Mouse (Mus musculus) kidney, postnatal 25 days (tissue): ENCODE measurements at regions not wholly inside any gene's neighbourhood (a gene's known extent, or its start where the extent isn't known, plus 50 kb on each side); places are given as distances from the start of the nearest gene placed in this dataset.
A peak's percentile ranks its signal among the peaks of the same experiment; 100 is the strongest.

Source experiments
- DNase-seq, 2 experiments: peaks; one replicate each; pipeline ENCODE4 v3.0.0; 2021; ENCODE audit warnings: mixed read lengths in 2 of 2

- peak in 1 of 2 experiments; percentile 33 for DNase-seq
These were observed 295.6 kb downstream of the Basp1 start for GRCm38 (mm10) chr15:25117980-25118379.

- DNase-seq = no peak
These were observed 310.8 kb downstream of the Basp1 start for GRCm38 (mm10) chr15:25102727-25103126.

- DNase-seq = no peak
These were observed 319.8 kb downstream of the Basp1 start for GRCm38 (mm10) chr15:25093758-25094157.

GRCm38 (mm10) chr15:25069701-25070100 is 343.9 kb downstream of the Basp1 start:
- DNase-seq = no peak

- no peak for DNase-seq
These were observed 354.2 kb downstream of the Basp1 start for GRCm38 (mm10) chr15:25059347-25059746.

- DNase-seq = peak; percentile 48 to 76
These were observed 365.7 kb downstream of the Basp1 start for GRCm38 (mm10) chr15:25047875-25048274.

GRCm38 (mm10) chr15:25046514-25047138 is 366.9 kb downstream of the Basp1 start:
- no peak for DNase-seq

GRCm38 (mm10) chr15:25036231-25036630 is 377.3 kb downstream of the Basp1 start:
- DNase-seq = no peak

GRCm38 (mm10) chr15:25027865-25028264 is 385.7 kb downstream of the Basp1 start:
- no peak for DNase-seq

- DNase-seq = peak in 1 of 2 experiments; percentile 22
These were observed 386.6 kb downstream of the Basp1 start for GRCm38 (mm10) chr15:25026786-25027461.

- no peak for DNase-seq
These were observed 387.2 kb downstream of the Basp1 start for GRCm38 (mm10) chr15:25026351-25026750.

- DNase-seq = no peak
These were observed 392.6 kb downstream of the Basp1 start for GRCm38 (mm10) chr15:25020916-25021315.

- no peak for DNase-seq
These were observed 394.1 kb downstream of the Basp1 start for GRCm38 (mm10) chr15:25019352-25019941.

GRCm38 (mm10) chr15:25018937-25019336 is 394.6 kb downstream of the Basp1 start:
- DNase-seq = no peak

- DNase-seq = no peak
These were observed 405.8 kb downstream of the Basp1 start for GRCm38 (mm10) chr15:25007720-25008119.

GRCm38 (mm10) chr15:25000171-25000570 is 413.4 kb downstream of the Basp1 start:
- no peak for DNase-seq

- no peak for DNase-seq
These were observed 420.3 kb downstream of the Basp1 start for GRCm38 (mm10) chr15:24993325-24993673.

- DNase-seq = no peak
These were observed 420.8 kb downstream of the Basp1 start for GRCm38 (mm10) chr15:24992665-24993324.

- DNase-seq = no peak
These were observed 423.3 kb downstream of the Basp1 start for GRCm38 (mm10) chr15:24990082-24990786.

- DNase-seq = peak in 1 of 2 experiments; percentile 7
These were observed 432.7 kb downstream of the Basp1 start for GRCm38 (mm10) chr15:24980841-24981240.

GRCm38 (mm10) chr15:24972020-24972419 is 441.5 kb downstream of the Basp1 start:
- no peak for DNase-seq

GRCm38 (mm10) chr15:24969391-24969812 is 444.2 kb downstream of the Basp1 start:
- DNase-seq = peak; percentile 42 to 44
